Mouse (Mus musculus): ENCODE measurements around the gene Cenpt. TPM values are rescaled to one million over a fixed set of nuclear protein-coding genes. Genes with fewer than 3 reads are reported as not detected.
A peak's percentile ranks its signal among the peaks of the same experiment; 100 is the strongest.

Cenpt gene
- polyA plus RNA-seq, 1 experiment from 2014 or later = 45.9 TPM

GRCm38 (mm10) chr8:105880754-105881520, 27.9 kb upstream of the Cenpt start, which contains the start of gene Edc4:
Gene Edc4 (plus strand): TSS chr8:105880881.
- Histone ChIP-seq H3K4me3 (ENCODE audit: low read depth, low read length) (peak within 1 kb of the TSS; percentile 76), H3K27me3 (ENCODE audit: control insufficient read depth, insufficient read depth, low read depth, low read length) (no peaks in the 10 kb centered on the region), H3K4me2 (ENCODE audit: low read length) (peak within 1 kb of the TSS; percentile 75), H3K9ac (ENCODE audit: low read depth, low read length) (peak within 1 kb of the TSS; percentile 86), H3K27ac (ENCODE audit: low read length) (peak within 1 kb of the TSS; percentile 53), H3K9me3 (replicated peaks; ENCODE audit: control insufficient read depth, low read length, poor library complexity, severe bottlenecking) (no peaks in the 10 kb centered on the region), H3K4me1 (ENCODE audit: control insufficient read depth, insufficient read depth, low read length) (peaks cover 29% of the 10 kb centered on the region), H3K36me3 (ENCODE audit: control insufficient read depth, insufficient read depth, low read length) (peaks cover 27% of the 10 kb centered on the region)
- WGBS = under 1% methylated on average over 45 of the region's 45 CpGs
- peak; percentile 84 for ATAC-seq

GRCm38 (mm10) chr8:105874301-105874700, 21.2 kb upstream of the Cenpt start:
- H3K4me3 ChIP-seq (ENCODE audit: low read depth, low read length) = no peak overlapping the region
- H3K4me1 ChIP-seq (ENCODE audit: control insufficient read depth, insufficient read depth, low read length) = no peaks in the 10 kb centered on the region
- H3K9me3 ChIP-seq (replicated peaks; ENCODE audit: control insufficient read depth, low read length, poor library complexity, severe bottlenecking) = no peaks in the 10 kb centered on the region
- H3K9ac ChIP-seq (ENCODE audit: low read depth, low read length) = no peak overlapping the region
- H3K4me2 ChIP-seq (ENCODE audit: low read length) = no peak overlapping the region
- H3K36me3 ChIP-seq (ENCODE audit: control insufficient read depth, insufficient read depth, low read length) = peaks cover 13% of the 10 kb centered on the region
- no peak overlapping the region for H3K27ac ChIP-seq (ENCODE audit: low read length)
- WGBS = 94% methylated on average over 6 of the region's 6 CpGs
- H3K27me3 ChIP-seq (ENCODE audit: control insufficient read depth, insufficient read depth, low read depth, low read length) = no peaks in the 10 kb centered on the region
- no peak for ATAC-seq

- Histone ChIP-seq H3K27me3 (ENCODE audit: control insufficient read depth, insufficient read depth, low read depth, low read length) (no peaks in the 10 kb centered on the region), H3K9me3 (replicated peaks; ENCODE audit: control insufficient read depth, low read length, poor library complexity, severe bottlenecking) (no peaks in the 10 kb centered on the region), H3K36me3 (ENCODE audit: control insufficient read depth, insufficient read depth, low read length) (peaks cover 13% of the 10 kb centered on the region), H3K4me1 (ENCODE audit: control insufficient read depth, insufficient read depth, low read length) (peaks cover 25% of the 10 kb centered on the region), H3K27ac (ENCODE audit: low read length) (no peak overlapping the region), H3K4me2 (ENCODE audit: low read length) (no peak overlapping the region), H3K9ac (ENCODE audit: low read depth, low read length) (no peak overlapping the region), H3K4me3 (ENCODE audit: low read depth, low read length) (no peak overlapping the region)
- no peak for ATAC-seq
- WGBS = 84% methylated on average over 6 of the region's 6 CpGs
Measured at GRCm38 (mm10) chr8:105866364-105867029, 13.4 kb upstream of the Cenpt start.

GRCm38 (mm10) chr8:105861951-105862350, 8.9 kb upstream of the Cenpt start:
- no peak for ATAC-seq
- 0% methylated on average over 1 of the region's 1 CpGs for whole genome bisulfite sequencing
- H3K9ac ChIP-seq (ENCODE audit: low read depth, low read length) = peak overlapping the region; percentile 93
- H3K4me1 ChIP-seq (ENCODE audit: control insufficient read depth, insufficient read depth, low read length) = peaks cover 48% of the 10 kb centered on the region
- H3K4me3 ChIP-seq (ENCODE audit: low read depth, low read length) = peak overlapping the region; percentile 91
- no peaks in the 10 kb centered on the region for H3K36me3 ChIP-seq (ENCODE audit: control insufficient read depth, insufficient read depth, low read length)
- H3K9me3 ChIP-seq (replicated peaks; ENCODE audit: control insufficient read depth, low read length, poor library complexity, severe bottlenecking) = no peaks in the 10 kb centered on the region
- H3K27me3 ChIP-seq (ENCODE audit: control insufficient read depth, insufficient read depth, low read depth, low read length) = no peaks in the 10 kb centered on the region
- H3K4me2 ChIP-seq (ENCODE audit: low read length) = peak overlapping the region; percentile 93
- no peak overlapping the region for H3K27ac ChIP-seq (ENCODE audit: low read length)

GRCm38 (mm10) chr8:105860143-105860981, 7.3 kb upstream of the Cenpt start, which contains the start of gene Nutf2:
Gene Nutf2 (plus strand): TSS chr8:105860580.
- Histone ChIP-seq H3K27me3 (ENCODE audit: control insufficient read depth, insufficient read depth, low read depth, low read length) (no peaks in the 10 kb centered on the region), H3K27ac (ENCODE audit: low read length) (peak within 1 kb of the TSS; percentile 90), H3K9me3 (replicated peaks; ENCODE audit: control insufficient read depth, low read length, poor library complexity, severe bottlenecking) (no peaks in the 10 kb centered on the region), H3K36me3 (ENCODE audit: control insufficient read depth, insufficient read depth, low read length) (no peaks in the 10 kb centered on the region), H3K9ac (ENCODE audit: low read depth, low read length) (peak within 1 kb of the TSS; percentile 93), H3K4me2 (ENCODE audit: low read length) (peak within 1 kb of the TSS; percentile 93), H3K4me3 (ENCODE audit: low read depth, low read length) (peak within 1 kb of the TSS; percentile 91), H3K4me1 (ENCODE audit: control insufficient read depth, insufficient read depth, low read length) (peaks cover 61% of the 10 kb centered on the region)
- peak; percentile 98 for ATAC-seq
- under 1% methylated on average over 56 of the region's 59 CpGs for WGBS

- H3K9me3 ChIP-seq (replicated peaks; ENCODE audit: control insufficient read depth, low read length, poor library complexity, severe bottlenecking) = no peaks in the 10 kb centered on the region
- H3K27me3 ChIP-seq (ENCODE audit: control insufficient read depth, insufficient read depth, low read depth, low read length) = no peaks in the 10 kb centered on the region
- no peak overlapping the region; the same call in 1 of the 2 replicates for H3K27ac ChIP-seq (ENCODE audit: low read length)
- no peak for ATAC-seq
- no peak overlapping the region for H3K9ac ChIP-seq (ENCODE audit: low read depth, low read length)
- H3K4me3 ChIP-seq (ENCODE audit: low read depth, low read length) = no peak overlapping the region
- no peaks in the 10 kb centered on the region for H3K36me3 ChIP-seq (ENCODE audit: control insufficient read depth, insufficient read depth, low read length)
- 75% methylated on average over 5 of the region's 5 CpGs for WGBS
- peaks cover 58% of the 10 kb centered on the region for H3K4me1 ChIP-seq (ENCODE audit: control insufficient read depth, insufficient read depth, low read length)
- no peak overlapping the region; the same call in 1 of the 2 replicates for H3K4me2 ChIP-seq (ENCODE audit: low read length)
Measured at GRCm38 (mm10) chr8:105859314-105859713, 6.2 kb upstream of the Cenpt start.

GRCm38 (mm10) chr8:105858495-105858894, 5.4 kb upstream of the Cenpt start:
- ATAC-seq = no peak
- peaks cover 51% of the 10 kb centered on the region for H3K4me1 ChIP-seq (ENCODE audit: control insufficient read depth, insufficient read depth, low read length)
- H3K4me2 ChIP-seq (ENCODE audit: low read length) = no peak overlapping the region
- H3K9ac ChIP-seq (ENCODE audit: low read depth, low read length) = no peak overlapping the region
- H3K4me3 ChIP-seq (ENCODE audit: low read depth, low read length) = no peak overlapping the region
- WGBS = 85% methylated on average over 5 of the region's 5 CpGs
- H3K9me3 ChIP-seq (replicated peaks; ENCODE audit: control insufficient read depth, low read length, poor library complexity, severe bottlenecking) = no peaks in the 10 kb centered on the region
- no peaks in the 10 kb centered on the region for H3K27me3 ChIP-seq (ENCODE audit: control insufficient read depth, insufficient read depth, low read depth, low read length)
- no peaks in the 10 kb centered on the region for H3K36me3 ChIP-seq (ENCODE audit: control insufficient read depth, insufficient read depth, low read length)
- H3K27ac ChIP-seq (ENCODE audit: low read length) = no peak overlapping the region

GRCm38 (mm10) chr8:105856168-105856835, 3.2 kb upstream of the Cenpt start:
- no peaks in the 10 kb centered on the region for H3K27me3 ChIP-seq (ENCODE audit: control insufficient read depth, insufficient read depth, low read depth, low read length)
- H3K36me3 ChIP-seq (ENCODE audit: control insufficient read depth, insufficient read depth, low read length) = no peaks in the 10 kb centered on the region
- 21% methylated on average over 15 of the region's 15 CpGs for WGBS
- H3K4me1 ChIP-seq (ENCODE audit: control insufficient read depth, insufficient read depth, low read length) = peaks cover 37% of the 10 kb centered on the region
- H3K9me3 ChIP-seq (replicated peaks; ENCODE audit: control insufficient read depth, low read length, poor library complexity, severe bottlenecking) = no peaks in the 10 kb centered on the region
- peak overlapping the region; percentile 99 for H3K4me2 ChIP-seq (ENCODE audit: low read length)
- H3K9ac ChIP-seq (ENCODE audit: low read depth, low read length) = peak overlapping the region; percentile 84
- H3K27ac ChIP-seq (ENCODE audit: low read length) = peak overlapping the region; percentile 84
- peak overlapping the region; percentile 66 for H3K4me3 ChIP-seq (ENCODE audit: low read depth, low read length)
- ATAC-seq = no peak
